Mouse (Mus musculus) C2C12 (cell line): ENCODE results near the gene Chrna9.
"Not testable (repeated sequence)": the region's sequence is repeated elsewhere in the genome, so short reads cannot be mapped to it uniquely, and the experiment has no call there.

ENCODE experiments used
- CTCF ChIP-seq: IDR thresholded peaks from one replicate; pipeline ENCODE4 v1.5.1; 2011; ENCODE audit not compliant: control insufficient read depth, insufficient read depth, insufficient read length
- FOSL1 ChIP-seq: IDR thresholded peaks from one replicate; pipeline ENCODE4 v1.8.0; 2011; ENCODE audit warnings: mild to moderate bottlenecking, low read length; ENCODE audit not compliant: poor library complexity, insufficient read depth, severe bottlenecking
- MAX ChIP-seq: IDR thresholded peaks from one replicate; pipeline ENCODE4 v1.6.1; 2011; ENCODE audit warnings: mild to moderate bottlenecking, control low read depth
- MYOD1 ChIP-seq: IDR thresholded peaks from one replicate; pipeline ENCODE4 v1.6.1; 2011; ENCODE audit warnings: low read depth; ENCODE audit not compliant: control insufficient read depth, insufficient read length
- USF1 ChIP-seq: IDR thresholded peaks from one replicate; pipeline ENCODE4 v1.6.1; 2011; ENCODE audit warnings: low read depth, mild to moderate bottlenecking, control low read depth, moderate library complexity

DNA sequence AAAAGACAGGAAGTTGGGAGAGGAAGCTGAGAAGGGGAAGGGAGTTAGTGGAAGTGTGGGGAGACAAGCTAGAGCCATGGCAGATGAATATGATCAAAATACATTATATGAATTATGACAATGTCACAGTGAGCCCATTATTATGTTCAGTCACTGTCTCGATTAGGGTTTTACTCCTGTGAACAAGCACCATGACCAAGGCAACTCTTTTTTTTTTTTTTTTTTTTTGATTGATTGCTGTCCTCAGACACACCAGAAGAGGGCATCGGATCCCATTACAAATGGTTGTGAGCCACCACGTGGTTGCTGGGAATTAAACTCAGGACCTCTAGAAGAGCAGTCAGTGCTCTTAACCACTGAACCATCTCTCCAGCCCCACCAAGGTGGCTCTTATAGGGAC is 52.3 kb downstream of the Chrna9 start:
- not testable (repeated sequence) for TF ChIP-seq MAX, CTCF, USF1, MYOD1, FOSL1
